Mouse (Mus musculus): ENCODE data around the gene Fgf3.

- TF ChIP-seq POLR2A (IDR thresholded peaks at IDR 0.05; ENCODE audit: low read depth, low read length) (no peak), CTCF (IDR thresholded peaks at IDR 0.05; ENCODE audit: extremely low read depth, insufficient read length, insufficient replicate concordance, low read depth, low read length) (no peak)
Measured at GRCm38 (mm10) chr7:144887672-144888071, 49.8 kb downstream of the Fgf3 start.

Data from small intestine, adult 2 months (tissue).